Mouse (Mus musculus) neutrophil, adult 59 days (primary cell): ENCODE measurements around the gene Sgms1. TPM values are rescaled to one million over a fixed set of nuclear protein-coding genes. Genes with fewer than 3 reads are reported as not detected.

Experiments
- total RNA-seq, 2 experiments: library from RNA; stranded (reverse); gene quantifications; 1 replicate in 1 of 2; 2 replicates in 1 of 2; pipeline ENCODE4 v1.2.4; 2023

Gene Sgms1
- total RNA-seq: 100 to 1,000 TPM; 112 to 115 TPM

DNA sequence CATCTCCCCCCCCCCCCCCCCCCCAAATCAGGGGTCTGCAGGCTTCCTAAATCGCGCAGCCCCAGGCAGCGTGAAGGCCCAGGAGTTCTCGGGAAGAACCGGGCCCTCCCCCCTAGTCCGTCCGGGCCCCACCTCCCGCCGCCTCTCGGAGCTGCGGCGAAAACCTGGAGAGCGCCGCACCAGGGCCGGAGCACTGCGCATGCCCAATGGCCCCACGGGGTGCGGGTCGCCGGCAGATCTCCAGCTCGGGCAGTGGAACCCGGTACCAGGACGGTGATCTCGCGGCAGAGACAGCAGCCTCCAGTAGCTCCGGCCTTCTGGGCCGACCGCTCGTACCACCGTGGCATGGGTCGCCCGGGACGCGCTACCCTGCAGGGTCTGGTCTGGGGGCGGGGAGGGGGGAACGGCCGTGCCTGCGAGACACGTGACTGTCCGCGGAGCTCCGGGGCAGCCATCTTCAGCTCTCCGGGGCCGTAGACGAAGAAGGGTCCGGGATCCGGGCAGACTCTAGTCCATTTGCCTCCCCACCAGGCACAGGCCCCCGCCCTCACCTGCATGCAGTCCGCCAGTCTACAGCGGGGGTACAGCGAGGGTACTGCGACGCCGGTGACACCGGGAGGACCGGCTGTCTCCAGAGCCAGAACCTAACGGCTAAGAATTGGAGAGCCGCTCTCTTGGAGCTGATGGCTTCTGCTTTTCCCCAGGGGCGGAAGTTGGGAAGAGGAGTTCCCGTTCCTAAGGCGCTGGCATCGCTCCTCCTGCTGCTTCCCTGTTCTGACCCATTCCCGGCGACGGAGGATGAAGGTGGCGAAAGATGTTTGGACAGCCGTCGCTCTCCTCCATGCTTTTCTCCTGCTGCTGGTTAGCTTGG, at the start of gene Sgms1:
Gene Sgms1, minus strand, starts transcription at position 714 of the 871 bp plus-strand sequence.

DNA sequence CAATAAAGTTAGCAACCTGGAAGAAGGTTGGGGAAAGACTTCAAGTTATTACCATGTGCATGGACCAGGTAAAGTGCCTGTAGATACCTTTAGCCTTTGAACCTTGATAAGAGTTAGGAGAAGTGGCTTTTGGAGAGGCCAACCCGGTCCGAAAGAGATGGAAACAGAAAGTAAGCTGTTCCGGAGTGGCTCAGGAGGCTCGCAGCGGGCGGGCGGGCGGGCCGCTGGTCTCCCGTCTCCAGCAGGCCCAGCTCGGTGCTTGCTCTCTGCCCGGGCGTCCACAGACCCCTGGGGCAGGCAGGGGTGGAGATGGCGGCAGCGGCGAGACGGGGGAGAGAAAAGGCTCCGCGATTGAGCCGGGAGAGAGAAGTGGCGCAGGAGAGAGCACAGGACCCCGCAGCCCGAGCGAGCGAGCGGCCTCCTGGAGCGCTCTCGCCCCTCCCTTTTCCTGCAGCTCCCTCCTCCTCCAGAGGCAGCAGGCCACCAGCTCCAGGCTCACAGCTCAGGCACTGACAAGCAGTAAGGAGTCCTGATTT, 281.7 kb downstream of the Sgms1 start, which contains the start of gene Asah2:
Gene Asah2, minus strand, starts transcription at position 441 of the 536 bp plus-strand sequence.

Other genes with a start within 250 kb of the Sgms1 start
- 10 to 100 TPM; 24.8 to 29.3 TPM for gene Rpl9-ps6, start 76.9 kb upstream of the Sgms1 start, total RNA-seq
- 10 to 100 TPM; 18.6 to 26.1 TPM for gene Minpp1, start 96.1 kb upstream of the Sgms1 start, total RNA-seq
- 10 to 100 TPM; 16.2 to 20.8 TPM for gene Papss2, start 206.1 kb upstream of the Sgms1 start, total RNA-seq